Mouse (Mus musculus) midbrain, embryonic 13.5 days (tissue): ENCODE data around the gene Mpped2. TPM values are rescaled to one million over a fixed set of nuclear protein-coding genes. Genes with fewer than 3 reads are reported as not detected.

Experiments used
- ATAC-seq: fragments of 200-750 bp; cut with Nextera tagmentation; 2 replicates; pipeline ENCODE4 v1.8.0; 2017; ENCODE audit warnings: mild to moderate bottlenecking, moderate TSS enrichment, moderate library complexity
- H3K27ac ChIP-seq: fragments of 300-500 bp; sonication (generic); 2 replicates; pipeline ENCODE4 v1.5.1; 2015; ENCODE audit warnings: inconsistent platforms, mild to moderate bottlenecking, moderate library complexity
- H3K27me3 ChIP-seq: fragments of 300-500 bp; sonication (generic); 2 replicates; pipeline ENCODE4 v1.6.1; 2015; ENCODE audit warnings: mild to moderate bottlenecking, inconsistent platforms
- H3K36me3 ChIP-seq: fragments of 300-500 bp; sonication (generic); 2 replicates; pipeline ENCODE4 v1.6.1; 2015; ENCODE audit warnings: mild to moderate bottlenecking, inconsistent platforms
- H3K4me1 ChIP-seq: fragments of 300-500 bp; sonication (generic); replicated peaks from 2 replicates; pipeline ENCODE4 v1.6.1; 2015; ENCODE audit warnings: inconsistent platforms
- H3K4me2 ChIP-seq: fragments of 300-500 bp; sonication (generic); replicated peaks from 2 replicates; pipeline ENCODE4 v1.6.1; 2015; ENCODE audit warnings: moderate library complexity, mild to moderate bottlenecking, inconsistent platforms
- H3K4me3 ChIP-seq: fragments of 300-500 bp; sonication (generic); replicated peaks from 2 replicates; pipeline ENCODE4 v1.5.1; 2015; ENCODE audit warnings: mild to moderate bottlenecking, inconsistent platforms
- H3K9ac ChIP-seq: fragments of 300-500 bp; sonication (generic); replicated peaks from 2 replicates; pipeline ENCODE4 v1.6.1; 2015; ENCODE audit warnings: mild to moderate bottlenecking, inconsistent platforms
- H3K9me3 ChIP-seq: fragments of 300-500 bp; sonication (generic); 2 replicates; pipeline ENCODE4 v1.6.1; 2016; ENCODE audit warnings: mild to moderate bottlenecking, inconsistent platforms
- WGBS: fragments of 180-500 bp; shearing (Covaris S2); methylation state at CpG from one replicate; pipeline ENCODE4 v1.1.7; 2015; 5-methylcytosine and 5-hydroxymethylcytosine counted together
- polyA plus RNA-seq: library from polyadenylated mRNA; unstranded; fragments of >200 nt; fragmentation: Nextera tagmentation; extraction: Ambion mirVana; gene quantifications from 2 replicates; pipeline ENCODE4 v1.2.1, GENCODE M21; 2015

The Mpped2 gene
- polyA plus RNA-seq, 1 experiment from 2014 or later, result 157 TPM

DNA sequence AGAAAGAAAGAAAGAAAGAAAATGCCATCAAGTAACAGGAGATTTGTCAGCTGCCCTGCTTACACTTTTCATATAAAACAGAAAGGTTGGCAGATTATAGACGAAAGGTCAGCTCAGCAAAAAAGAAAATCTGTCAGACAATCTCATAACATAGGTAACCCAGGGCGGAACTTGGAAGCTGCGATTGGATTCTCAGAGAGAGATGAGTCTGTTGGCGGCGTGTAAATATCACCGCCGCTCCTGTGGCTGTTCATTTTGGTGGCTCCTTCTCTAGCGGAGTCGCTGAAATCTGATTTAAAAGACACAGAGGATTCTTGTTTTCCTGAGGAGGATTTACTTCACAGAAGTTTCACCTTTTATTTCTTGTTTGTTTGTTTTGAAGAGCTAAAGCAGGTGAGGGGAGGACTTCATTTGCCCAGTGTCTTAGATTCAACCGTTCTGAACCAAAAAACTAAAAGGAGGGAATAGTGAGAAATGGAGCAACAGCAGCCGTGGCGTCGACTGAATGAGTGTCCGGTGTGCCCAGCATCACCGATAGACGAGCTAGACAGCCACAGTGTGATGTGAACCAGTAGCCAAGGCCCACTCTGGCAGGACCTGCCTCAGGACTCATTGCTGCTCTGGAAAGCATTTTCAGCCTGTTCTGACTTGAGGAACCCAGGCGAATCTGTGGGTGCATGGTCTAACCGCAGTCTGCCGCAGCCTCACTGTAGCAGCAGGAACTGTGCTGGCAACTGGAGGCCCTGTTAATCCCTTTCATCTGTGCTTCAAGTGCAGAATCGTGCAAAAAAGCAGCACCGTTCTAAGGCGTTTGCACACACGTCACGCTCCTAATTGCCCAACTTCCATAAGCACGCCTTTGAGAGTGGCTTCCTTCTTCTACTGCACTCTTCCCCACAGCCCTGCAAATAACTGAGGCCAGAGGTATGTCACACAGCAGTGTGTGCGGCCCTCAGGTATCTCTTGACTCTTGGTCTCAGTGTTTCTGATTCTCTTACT, 88.4 kb downstream of the Mpped2 start:
- Histone ChIP-seq H3K9me3 (no peaks in the 10 kb centered on the region), H3K27ac (peak overlapping the region; percentile 75), H3K36me3 (peaks cover 9% of the 10 kb centered on the region), H3K4me2 (no peak overlapping the region), H3K27me3 (no peaks in the 10 kb centered on the region), H3K4me3 (no peak overlapping the region), H3K4me1 (peaks cover 29% of the 10 kb centered on the region), H3K9ac (0 out of 2 replicates have a peak overlapping the region, but pooled peaks have one; percentile 3)
- peak; percentile 75 for ATAC-seq
- 60% methylated on average over 26 of the region's 26 CpGs for WGBS

DNA sequence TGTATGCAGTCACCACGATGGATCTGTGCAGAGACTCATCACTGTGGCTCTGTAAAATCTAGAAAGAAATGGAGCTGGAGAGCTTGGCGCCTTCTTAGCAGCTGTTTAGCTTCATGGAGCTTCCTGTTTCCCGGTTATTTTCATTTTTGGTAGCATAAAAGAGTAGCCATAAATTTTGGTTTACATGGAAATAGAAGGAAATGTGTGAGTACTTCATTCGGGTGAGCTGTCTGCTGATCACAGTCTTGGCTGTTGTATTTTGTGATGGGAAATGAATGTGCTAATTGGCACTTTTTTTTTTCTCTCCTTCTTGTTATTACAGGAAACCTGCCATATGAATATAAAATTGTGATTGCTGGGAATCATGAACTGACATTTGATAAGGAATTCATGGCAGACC, 90.2 kb downstream of the Mpped2 start:
- no peaks in the 10 kb centered on the region for H3K9me3 ChIP-seq
- ATAC-seq, result no peak
- no peak overlapping the region for H3K4me2 ChIP-seq
- WGBS, result 82% methylated on average over 4 of the region's 4 CpGs
- H3K36me3 ChIP-seq, result peaks cover 6% of the 10 kb centered on the region
- no peak overlapping the region for H3K27ac ChIP-seq
- no peak overlapping the region for H3K9ac ChIP-seq
- no peaks in the 10 kb centered on the region for H3K27me3 ChIP-seq
- no peak overlapping the region for H3K4me3 ChIP-seq
- H3K4me1 ChIP-seq, result peaks cover 36% of the 10 kb centered on the region

DNA sequence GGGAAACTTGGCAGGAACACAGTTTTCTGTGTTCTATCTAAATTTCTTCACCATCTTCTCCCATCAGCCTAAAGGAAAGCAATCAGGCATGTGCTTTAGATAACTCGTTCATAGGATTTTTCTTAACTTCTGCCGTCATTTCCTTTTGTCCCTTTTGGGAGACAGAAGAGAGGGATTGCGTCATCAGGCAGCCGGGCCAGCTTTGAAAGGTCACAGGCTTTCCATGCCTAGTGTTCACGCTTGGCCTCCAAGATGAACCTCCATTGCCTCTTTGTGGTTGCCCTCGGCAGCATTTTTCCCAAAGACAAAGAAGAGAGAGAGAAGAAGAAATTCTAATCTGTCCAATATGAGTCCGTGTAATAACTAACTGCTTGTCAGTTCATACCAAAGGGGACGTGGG, 95.0 kb downstream of the Mpped2 start:
- H3K36me3 ChIP-seq, result peaks cover 6% of the 10 kb centered on the region
- no peak overlapping the region for H3K4me3 ChIP-seq
- H3K27ac ChIP-seq, result no peak overlapping the region
- no peak overlapping the region for H3K4me2 ChIP-seq
- ATAC-seq, result no peak
- H3K9ac ChIP-seq, result no peak overlapping the region
- no peaks in the 10 kb centered on the region for H3K9me3 ChIP-seq
- no peaks in the 10 kb centered on the region for H3K27me3 ChIP-seq
- H3K4me1 ChIP-seq, result peaks cover 33% of the 10 kb centered on the region
- WGBS, result 35% methylated on average over 8 of the region's 8 CpGs

GRCm38 (mm10) chr2:106788573-106788972, 95.5 kb downstream of the Mpped2 start:
- Histone ChIP-seq H3K36me3 (peaks cover 6% of the 10 kb centered on the region), H3K27ac (no peak overlapping the region), H3K4me2 (no peak overlapping the region), H3K4me3 (no peak overlapping the region), H3K9ac (no peak overlapping the region), H3K4me1 (peaks cover 28% of the 10 kb centered on the region), H3K9me3 (no peaks in the 10 kb centered on the region), H3K27me3 (no peaks in the 10 kb centered on the region)
- 55% methylated on average over 4 of the region's 4 CpGs for WGBS
- ATAC-seq, result no peak

GRCm38 (mm10) chr2:106789694-106790328, 96.7 kb downstream of the Mpped2 start:
- H3K36me3 ChIP-seq, result peaks cover 4% of the 10 kb centered on the region; the same call in 1 of the 2 replicates
- peaks cover 30% of the 10 kb centered on the region for H3K4me1 ChIP-seq
- 0 out of 2 replicates have a peak overlapping the region, but pooled peaks have one; percentile 35 for H3K27ac ChIP-seq
- H3K27me3 ChIP-seq, result no peaks in the 10 kb centered on the region
- H3K4me2 ChIP-seq, result no peak overlapping the region
- ATAC-seq, result no peak
- H3K4me3 ChIP-seq, result no peak overlapping the region
- WGBS, result 64% methylated on average over 5 of the region's 5 CpGs
- H3K9ac ChIP-seq, result no peak overlapping the region
- no peaks in the 10 kb centered on the region for H3K9me3 ChIP-seq

DNA sequence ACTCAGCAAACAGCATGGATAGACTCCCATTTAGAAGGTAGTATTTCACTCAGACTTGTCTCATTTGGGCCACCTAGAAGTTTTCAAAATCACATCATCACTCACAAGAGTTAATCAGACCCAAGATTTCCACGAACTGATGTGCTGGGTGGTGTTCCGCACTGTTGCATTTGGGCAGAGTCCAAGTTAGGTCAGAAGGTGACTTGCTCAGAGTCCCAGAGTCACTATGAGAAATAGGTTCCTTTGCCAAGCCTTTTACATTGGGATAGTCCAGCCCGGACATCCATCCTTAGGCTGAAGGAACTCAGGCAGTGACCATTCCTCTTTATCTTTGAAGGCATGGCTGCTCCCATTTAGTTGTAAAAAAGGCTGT, 97.2 kb downstream of the Mpped2 start:
- Histone ChIP-seq H3K9me3 (no peaks in the 10 kb centered on the region), H3K4me3 (no peak overlapping the region), H3K9ac (no peak overlapping the region), H3K4me1 (peaks cover 30% of the 10 kb centered on the region), H3K27me3 (no peaks in the 10 kb centered on the region), H3K27ac (no peak overlapping the region), H3K36me3 (no peaks in the 10 kb centered on the region), H3K4me2 (no peak overlapping the region)
- ATAC-seq, result no peak
- WGBS, result 43% methylated on average over 3 of the region's 3 CpGs

DNA sequence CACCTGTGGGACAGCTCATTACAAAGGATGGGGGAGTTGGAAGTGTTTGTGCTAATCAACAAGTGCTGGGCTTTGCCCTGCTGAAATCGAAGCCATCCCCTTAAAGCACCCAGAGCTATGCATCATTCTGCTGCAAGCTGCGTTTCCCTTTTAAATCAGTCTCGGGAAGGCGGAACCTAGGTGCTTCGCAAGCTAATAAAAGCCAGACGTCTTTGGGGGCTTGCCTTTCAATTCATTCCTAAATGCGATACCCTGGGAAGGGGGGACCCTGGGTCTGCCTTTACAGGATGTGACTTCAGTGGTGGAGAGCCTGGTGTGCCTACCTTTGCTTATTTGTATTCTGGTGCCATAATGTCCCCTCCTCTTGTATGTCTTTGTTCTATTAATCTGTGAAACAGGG, 103.2 kb downstream of the Mpped2 start:
- H3K4me2 ChIP-seq, result peak overlapping the region; percentile 28
- no peak overlapping the region for H3K4me3 ChIP-seq
- H3K4me1 ChIP-seq, result peaks cover 43% of the 10 kb centered on the region
- ATAC-seq, result peak; percentile 59; the same call in 1 of the 2 replicates
- no peaks in the 10 kb centered on the region for H3K27me3 ChIP-seq
- no peaks in the 10 kb centered on the region for H3K9me3 ChIP-seq
- 6% methylated on average over 7 of the region's 7 CpGs for WGBS
- H3K27ac ChIP-seq, result peak overlapping the region; percentile 71
- peak overlapping the region; percentile 37 for H3K9ac ChIP-seq
- H3K36me3 ChIP-seq, result no peaks in the 10 kb centered on the region

DNA sequence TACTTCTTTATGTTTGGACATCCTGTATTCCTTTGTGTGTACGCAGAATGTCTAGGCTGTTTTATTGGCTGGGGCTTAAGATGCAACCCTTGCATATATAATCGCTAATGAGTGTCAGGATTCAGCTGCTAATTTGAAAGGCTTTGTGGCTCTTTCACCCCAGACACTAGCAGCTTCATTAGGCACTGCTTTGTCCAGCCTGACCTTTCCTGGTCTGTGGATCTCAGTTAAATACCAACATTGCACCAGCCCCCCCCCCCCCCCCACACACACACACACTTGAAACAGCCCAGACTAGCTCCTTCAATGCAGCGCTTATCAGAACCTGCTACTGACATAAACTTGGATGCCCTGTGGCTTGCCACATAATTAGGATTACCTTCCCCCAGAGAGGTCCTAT, 104.8 kb downstream of the Mpped2 start:
- Histone ChIP-seq H3K36me3 (0 out of 2 replicates have a peak, but pooled peaks cover under 1% of the 10 kb centered on the region), H3K9me3 (no peaks in the 10 kb centered on the region), H3K4me1 (peaks cover 43% of the 10 kb centered on the region), H3K27ac (peak overlapping the region; percentile 58; the same call in 1 of the 2 replicates), H3K9ac (no peak overlapping the region), H3K27me3 (no peaks in the 10 kb centered on the region), H3K4me3 (no peak overlapping the region), H3K4me2 (no peak overlapping the region; the same call in 1 of the 2 replicates)
- ATAC-seq, result peak; percentile 84
- WGBS, result 11% methylated on average over 3 of the region's 3 CpGs

DNA sequence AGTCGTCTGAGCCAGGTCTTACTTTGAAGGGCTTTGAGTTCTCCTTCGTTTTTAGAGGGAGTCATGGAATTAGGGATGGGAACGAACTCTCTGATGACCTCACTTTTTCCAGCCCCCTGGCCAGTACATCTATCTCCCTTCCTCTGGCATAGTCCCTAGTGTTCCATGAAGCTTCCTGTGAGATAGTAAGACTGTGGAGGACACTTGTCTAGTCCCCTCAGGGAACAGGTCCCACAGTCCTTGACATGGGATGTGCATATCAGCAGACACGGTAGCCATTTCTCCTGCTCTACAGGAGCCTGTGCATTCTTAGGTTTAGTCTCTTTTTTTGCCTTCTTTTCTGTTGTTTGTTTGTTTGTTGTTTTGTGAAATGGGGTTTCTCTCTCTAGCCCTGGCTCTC, 105.8 kb downstream of the Mpped2 start:
- 37% methylated on average over 4 of the region's 4 CpGs for WGBS
- Histone ChIP-seq H3K4me1 (peaks cover 43% of the 10 kb centered on the region), H3K9ac (no peak overlapping the region)

GRCm38 (mm10) chr2:106815898-106816297, 122.8 kb downstream of the Mpped2 start:
- H3K4me2 ChIP-seq, result no peak overlapping the region
- H3K9ac ChIP-seq, result no peak overlapping the region
- WGBS, result 92% methylated on average over 3 of the region's 3 CpGs

More for the DNA sequence above, 105.8 kb downstream of the Mpped2 start:
- Histone ChIP-seq H3K4me3 (no peak overlapping the region), H3K27me3 (no peaks in the 10 kb centered on the region), H3K4me2 (no peak overlapping the region), H3K9me3 (no peaks in the 10 kb centered on the region), H3K36me3 (0 out of 2 replicates have a peak, but pooled peaks cover 3% of the 10 kb centered on the region), H3K27ac (0 out of 2 replicates have a peak overlapping the region, but pooled peaks have one; percentile 3)
- ATAC-seq, result no peak

GRCm38 (mm10) chr2:106821292-106821691, 128.2 kb downstream of the Mpped2 start:
- Histone ChIP-seq H3K27ac (no peak overlapping the region), H3K9ac (no peak overlapping the region), H3K4me2 (no peak overlapping the region), H3K4me3 (no peak overlapping the region), H3K27me3 (no peaks in the 10 kb centered on the region), H3K9me3 (no peaks in the 10 kb centered on the region), H3K4me1 (peaks cover 23% of the 10 kb centered on the region), H3K36me3 (no peaks in the 10 kb centered on the region)
- WGBS, result 68% methylated on average over 8 of the region's 8 CpGs
- ATAC-seq, result 0 out of 2 replicates have a peak, but pooled peaks have one; percentile 13

More at GRCm38 (mm10) chr2:106815898-106816297, 122.8 kb downstream of the Mpped2 start:
- Histone ChIP-seq H3K4me3 (no peak overlapping the region), H3K4me1 (no peaks in the 10 kb centered on the region), H3K36me3 (no peaks in the 10 kb centered on the region), H3K27me3 (no peaks in the 10 kb centered on the region), H3K9me3 (no peaks in the 10 kb centered on the region), H3K27ac (no peak overlapping the region)
- no peak for ATAC-seq

- Histone ChIP-seq H3K4me3 (no peak overlapping the region), H3K27ac (0 out of 2 replicates have a peak overlapping the region, but pooled peaks have one; percentile 19), H3K4me1 (peaks cover 23% of the 10 kb centered on the region), H3K9ac (no peak overlapping the region), H3K36me3 (no peaks in the 10 kb centered on the region), H3K27me3 (no peaks in the 10 kb centered on the region), H3K9me3 (no peaks in the 10 kb centered on the region), H3K4me2 (no peak overlapping the region)
- 33% methylated on average over 6 of the region's 6 CpGs for WGBS
- peak; percentile 25; the same call in 1 of the 2 replicates for ATAC-seq
Observed at GRCm38 (mm10) chr2:106821883-106822282, 128.8 kb downstream of the Mpped2 start.
